Mouse (Mus musculus) thymus, postnatal 10 days (tissue): ENCODE measurements around the gene Rpl39l.
"Not testable (repeated sequence)": the region's sequence is repeated elsewhere in the genome, so short reads cannot be mapped to it uniquely, and the experiment has no call there.

Source experiments
- DNase-seq, 2 experiments: peaks; one replicate each; pipeline ENCODE4 v3.0.0; 2021; ENCODE audit warnings: low spot score in 2 of 2

The Rpl39l gene

GRCm38 (mm10) chr16:10170005-10170404 lies at the start of gene Rpl39l:
Rpl39l (plus strand) TSS chr16:10170226.
- DNase-seq: no peak

GRCm38 (mm10) chr16:10127586-10127985 lies 42.4 kb upstream of the Rpl39l start:
- no peak for DNase-seq

GRCm38 (mm10) chr16:10129052-10129911 lies 40.7 kb upstream of the Rpl39l start:
- DNase-seq: no peak

GRCm38 (mm10) chr16:10143166-10143565 lies 26.9 kb upstream of the Rpl39l start:
- no peak for DNase-seq

GRCm38 (mm10) chr16:10147401-10147800 lies 22.6 kb upstream of the Rpl39l start:
- DNase-seq: no peak

GRCm38 (mm10) chr16:10169123-10169905 lies 712 bp upstream of the Rpl39l start:
- no peak for DNase-seq

GRCm38 (mm10) chr16:10171276-10171675 lies 1.2 kb downstream of the Rpl39l start:
- DNase-seq: no peak

- DNase-seq: no peak
Measured at GRCm38 (mm10) chr16:10172179-10172820, 2.3 kb downstream of the Rpl39l start.

GRCm38 (mm10) chr16:10187461-10187860 lies 17.4 kb downstream of the Rpl39l start:
- DNase-seq: not testable (repeated sequence)

- peak in 1 of 2 experiments; percentile 3 for DNase-seq
Measured at GRCm38 (mm10) chr16:10192679-10193506, 22.9 kb downstream of the Rpl39l start, which contains the start of gene Atf7ip2. Atf7ip2 (plus strand) TSS chr16:10192712.

- DNase-seq: no peak
Measured at GRCm38 (mm10) chr16:10208777-10209176, 38.8 kb downstream of the Rpl39l start.

- DNase-seq: not testable (repeated sequence)
Measured at GRCm38 (mm10) chr16:10216366-10216765, 46.3 kb downstream of the Rpl39l start.

GRCm38 (mm10) chr16:10217020-10217419 lies 47.0 kb downstream of the Rpl39l start:
- DNase-seq: not testable (repeated sequence)
